Mouse (Mus musculus): ENCODE measurements at regions not wholly inside any gene's neighbourhood (a gene's known extent, or its start where the extent isn't known, plus 50 kb on each side); places are given as distances from the start of the nearest gene placed in this dataset.
A peak's percentile ranks its signal among the peaks of the same experiment; 100 is the strongest.

DNA sequence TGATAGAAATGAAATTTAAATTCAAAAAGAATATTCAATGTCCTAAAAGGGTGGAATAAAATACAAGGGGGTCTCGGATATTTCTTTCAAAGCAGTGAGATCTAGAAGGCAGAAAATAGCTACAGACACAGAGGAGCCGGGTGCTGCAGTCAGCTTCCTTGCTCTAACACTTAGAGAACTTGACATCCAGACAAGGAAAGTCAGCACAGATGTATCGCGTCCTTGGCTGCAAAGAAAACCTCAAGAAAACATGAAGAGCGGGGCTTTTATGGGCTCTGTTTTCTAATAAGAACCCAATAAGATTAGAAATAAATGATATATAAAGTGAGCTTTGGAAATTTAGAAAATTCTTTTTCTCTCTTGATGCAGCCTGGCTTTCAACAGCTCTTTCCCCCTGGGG lies 53.1 kb upstream of the Glis3 start:
- DNase-seq (ENCODE audit: low spot score in 2 of 2), result no peak

DNA sequence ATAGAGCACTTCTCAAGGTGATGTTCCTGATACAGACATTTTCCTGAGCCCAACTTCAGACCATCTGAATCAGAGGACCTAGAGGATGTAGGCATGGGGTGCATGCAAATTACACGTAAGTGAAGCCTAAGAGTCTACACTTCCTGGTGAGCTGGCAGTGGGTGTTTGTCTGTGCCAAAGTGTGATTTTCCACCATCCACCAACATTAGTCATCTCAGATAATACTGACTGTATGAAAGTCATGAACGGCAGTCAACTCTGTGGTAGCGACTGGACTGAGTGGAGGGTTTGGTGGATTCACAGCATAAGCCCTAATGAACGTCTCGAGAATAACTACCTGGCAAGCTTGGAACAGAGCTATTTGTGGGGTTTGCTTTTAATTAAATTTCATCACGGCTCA lies 53.9 kb upstream of the Glis3 start:
- no peak for DNase-seq (ENCODE audit: low spot score in 2 of 2)

DNA sequence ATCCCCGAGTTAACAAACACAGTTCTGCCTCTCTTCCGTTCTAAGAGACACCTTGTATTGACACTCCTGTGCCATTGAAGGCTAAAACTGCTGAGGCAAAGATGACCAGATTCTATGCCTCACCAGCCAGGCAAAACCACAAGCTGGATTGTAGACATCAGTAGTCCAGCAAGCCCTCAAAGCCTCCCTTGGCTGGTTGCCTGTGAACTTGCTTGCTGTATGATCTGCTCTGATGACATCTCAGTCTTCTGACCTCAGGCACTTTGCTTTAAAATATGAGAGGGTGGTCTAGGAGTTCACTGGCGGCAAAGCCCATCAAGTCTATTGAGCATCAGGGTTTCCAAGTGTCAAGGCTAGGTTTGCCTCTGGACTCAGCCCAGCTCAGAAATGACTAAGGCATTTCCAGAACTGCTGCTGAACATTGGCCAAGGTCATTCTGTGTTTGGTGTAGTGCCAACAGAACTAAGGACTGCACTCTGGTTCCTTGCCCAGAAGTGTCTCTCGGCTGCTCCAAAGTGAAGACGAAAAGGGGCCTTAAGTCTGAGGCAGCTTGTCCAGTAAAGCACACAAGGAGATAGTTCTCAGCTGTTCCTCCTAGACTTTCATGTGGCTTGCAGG lies 63.4 kb upstream of the Glis3 start:
- no peak for DNase-seq (ENCODE audit: low spot score in 2 of 2)

DNA sequence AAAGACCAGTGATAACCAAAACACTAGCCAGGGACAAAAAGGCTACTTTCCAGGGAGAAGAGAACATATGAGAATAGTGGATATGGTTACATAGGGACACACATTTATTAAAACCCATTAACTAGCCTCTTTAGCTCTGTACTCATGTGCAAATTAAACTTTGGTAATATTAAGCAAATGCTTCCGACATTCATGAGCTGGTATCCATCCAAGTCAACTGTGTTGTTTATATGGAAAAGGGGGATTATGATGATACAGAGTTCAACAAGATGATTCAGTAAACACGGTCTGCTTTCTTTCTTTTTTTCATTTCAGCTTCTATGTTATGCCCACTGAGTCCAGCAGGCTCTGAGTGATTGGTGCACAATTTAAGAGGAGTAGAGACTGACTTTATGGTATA lies 65.2 kb upstream of the Glis3 start:
- DNase-seq (ENCODE audit: low spot score in 2 of 2), result no peak

DNA sequence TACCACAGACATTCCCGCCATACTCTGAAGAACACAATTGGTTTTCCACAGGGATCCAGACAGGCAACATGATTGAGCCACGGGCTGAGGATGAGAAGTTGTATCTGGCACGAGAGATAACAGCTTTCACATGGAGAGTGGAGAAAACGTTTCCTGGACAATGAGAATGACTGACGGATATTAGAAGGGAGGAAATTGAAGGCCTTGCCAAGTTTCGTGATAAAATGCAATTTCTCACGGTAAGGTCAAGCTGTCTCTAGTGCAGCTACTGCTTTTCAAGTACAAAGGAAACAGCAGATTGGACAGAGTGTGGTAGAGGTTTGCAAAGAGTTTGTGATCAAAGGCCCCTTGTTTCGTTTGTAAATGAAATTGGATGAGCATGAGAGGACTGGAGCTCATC lies 65.7 kb upstream of the Glis3 start:
- no peak for DNase-seq (ENCODE audit: low spot score in 2 of 2)

DNA sequence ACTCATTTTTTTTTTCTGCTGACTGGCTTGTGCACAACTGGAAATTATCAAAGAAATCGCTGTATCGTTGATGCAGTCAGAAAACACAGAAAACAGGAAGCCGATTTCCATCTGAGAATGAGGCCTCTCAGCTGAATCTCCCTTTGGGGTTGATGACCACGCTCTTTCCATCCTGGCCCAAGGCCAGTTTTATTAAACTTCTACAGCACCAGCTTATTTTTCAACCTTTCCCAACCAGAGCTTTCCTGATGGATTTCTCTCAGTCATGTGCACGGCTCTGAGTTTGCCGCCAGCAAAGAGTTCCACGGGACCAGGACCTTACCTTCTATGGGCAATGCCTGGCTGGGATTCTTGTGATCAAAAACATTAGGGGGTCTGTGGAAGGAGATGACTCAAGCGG lies 71.2 kb upstream of the Glis3 start:
- no peak for DNase-seq (ENCODE audit: low spot score in 2 of 2)

DNA sequence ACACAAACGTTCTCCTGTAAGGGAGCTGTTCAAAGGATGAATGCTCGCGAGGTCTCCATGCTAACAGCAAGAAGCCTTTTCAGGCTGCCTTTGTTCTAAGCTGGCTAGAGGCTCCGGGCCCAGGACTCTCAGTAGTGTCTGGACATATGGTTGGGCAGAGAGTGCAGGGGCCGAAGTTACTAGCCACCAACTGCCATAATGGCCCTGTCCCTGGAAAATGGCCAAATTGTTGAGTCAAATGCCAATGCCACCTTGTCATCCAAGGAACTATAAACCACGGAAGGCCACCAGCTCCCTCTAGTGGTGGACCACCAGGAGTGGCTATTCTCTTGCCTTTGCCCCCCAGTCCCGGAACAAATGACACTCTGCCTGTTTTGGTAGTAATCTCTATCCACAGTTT lies 76.0 kb upstream of the Slc1a1 start:
- DNase-seq (ENCODE audit: low spot score in 2 of 2), result peak; percentile 68 to 77

DNA sequence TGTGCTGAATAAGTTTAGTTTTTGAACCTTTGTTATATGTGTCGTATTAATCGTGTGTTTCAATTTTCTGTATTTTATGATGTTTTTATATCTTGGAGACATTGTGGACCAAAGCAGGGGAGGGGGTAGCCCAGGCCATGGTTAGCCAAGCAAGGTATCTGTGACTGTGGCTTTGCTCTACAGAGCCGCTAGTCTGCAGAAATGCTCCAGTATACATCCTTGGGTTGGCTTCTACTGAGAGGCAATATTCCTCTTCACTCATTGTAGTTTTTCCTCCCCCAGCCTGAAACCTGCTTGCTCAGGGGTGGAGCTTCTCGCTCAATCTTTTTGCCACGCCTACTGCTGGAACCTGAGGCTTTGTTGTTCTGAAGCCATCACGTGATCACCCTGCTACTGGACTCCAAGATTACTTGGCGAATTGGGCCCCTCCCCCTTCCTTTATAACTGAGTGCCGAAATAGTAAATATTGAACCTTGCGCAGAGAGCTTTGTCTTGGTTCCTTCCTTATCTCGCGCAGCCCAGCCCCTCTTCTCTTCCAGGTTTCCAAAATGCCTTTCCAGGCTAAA lies 70.0 kb upstream of the Slc1a1 start:
- no peak for DNase-seq (ENCODE audit: low spot score in 2 of 2)

DNA sequence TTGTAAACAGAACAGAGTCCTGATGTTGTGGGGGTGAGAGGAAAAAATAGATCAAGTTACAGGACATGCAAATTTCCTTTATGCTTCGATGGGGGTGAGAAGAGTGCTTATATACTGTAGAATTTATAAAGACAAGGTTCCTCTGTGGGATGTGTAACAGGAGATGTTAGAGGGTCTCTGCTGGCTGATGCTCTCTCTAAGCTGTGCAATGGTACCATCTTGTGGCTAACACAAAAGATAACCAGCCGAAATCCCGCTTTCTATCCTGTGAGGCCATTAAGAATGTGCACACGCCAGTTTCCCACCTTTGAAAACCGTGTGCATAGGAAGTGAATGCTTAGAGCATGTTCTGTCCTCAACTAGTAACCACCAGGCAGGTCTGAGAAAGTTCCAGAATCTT lies 66.6 kb upstream of the Slc1a1 start:
- peak in 1 of 2 experiments; percentile 17 for DNase-seq (ENCODE audit: low spot score in 2 of 2)

DNA sequence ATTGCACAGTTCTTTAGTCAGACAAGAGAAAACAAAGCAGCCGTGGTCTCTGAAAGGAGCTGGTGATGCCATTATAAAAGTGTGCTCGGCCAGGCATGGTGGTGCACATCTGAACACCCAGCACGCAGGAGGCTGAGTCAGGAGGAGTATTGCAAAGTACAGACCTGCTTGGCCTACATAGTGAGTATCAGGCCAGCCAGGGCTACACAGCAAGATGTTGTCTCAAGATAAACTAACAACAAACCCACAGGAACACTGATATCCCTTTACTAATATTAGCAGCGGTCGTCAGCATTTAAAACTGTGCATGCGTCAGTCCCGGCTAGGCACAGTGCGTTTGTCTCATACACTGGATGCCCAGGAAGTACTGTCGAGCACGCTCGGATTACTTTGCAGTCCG lies 64.4 kb upstream of the Slc1a1 start:
- no peak for DNase-seq (ENCODE audit: low spot score in 2 of 2)

DNA sequence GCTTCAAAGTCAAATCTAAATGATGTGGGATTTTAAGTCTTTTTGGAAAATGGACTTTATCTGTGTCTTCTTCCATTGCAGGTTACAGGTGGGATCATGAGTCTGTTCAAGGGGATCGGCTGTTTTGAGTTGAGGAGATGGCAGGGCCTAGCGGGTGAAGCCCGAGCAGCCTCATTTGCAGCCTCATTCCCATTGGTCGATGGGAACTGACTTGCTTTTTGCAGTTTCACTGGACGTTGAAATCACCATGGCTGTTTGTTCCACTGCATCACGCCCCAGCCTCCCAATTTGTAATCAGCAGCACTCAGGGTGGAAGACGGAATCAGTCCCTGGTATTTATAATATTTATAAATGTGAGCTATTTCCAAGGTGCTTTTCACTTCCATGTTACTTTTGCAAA lies 63.0 kb upstream of the Slc1a1 start:
- no peak for DNase-seq (ENCODE audit: low spot score in 2 of 2)

DNA sequence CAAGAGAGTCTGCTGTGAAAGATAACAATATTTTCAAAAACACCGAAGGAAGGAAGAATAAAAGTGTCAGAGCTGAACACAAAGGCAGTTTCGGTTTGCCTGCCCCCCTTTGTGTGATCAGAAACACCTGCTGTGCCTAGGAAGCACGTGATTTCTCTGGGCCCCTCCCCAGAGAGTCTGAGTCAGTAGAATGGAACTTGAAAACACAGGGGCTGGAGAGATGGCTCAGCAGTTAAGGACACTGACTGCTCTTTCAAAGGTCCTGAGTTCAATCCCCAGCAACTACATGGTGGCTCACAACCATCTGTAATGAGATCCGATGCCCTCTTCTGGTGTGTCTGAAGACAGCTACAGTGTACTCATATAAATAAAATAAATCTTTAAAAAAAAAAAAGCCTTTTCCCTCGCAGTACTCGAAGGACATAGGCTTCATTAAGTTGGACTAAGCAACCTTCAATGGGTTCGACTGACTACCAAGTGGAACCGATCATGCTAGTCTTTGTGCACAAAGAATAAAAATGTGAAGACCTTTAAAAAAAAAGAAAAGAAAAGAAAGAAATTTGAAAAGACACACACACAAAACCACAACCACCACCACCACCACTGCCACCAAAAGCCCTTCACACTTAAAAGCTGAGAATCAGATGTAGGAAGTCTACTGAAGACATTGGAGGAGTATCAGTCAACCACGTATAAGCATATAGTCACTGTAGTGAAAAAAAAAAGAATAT lies 61.8 kb upstream of the Slc1a1 start:
- DNase-seq (ENCODE audit: low spot score in 2 of 2), result no peak

DNA sequence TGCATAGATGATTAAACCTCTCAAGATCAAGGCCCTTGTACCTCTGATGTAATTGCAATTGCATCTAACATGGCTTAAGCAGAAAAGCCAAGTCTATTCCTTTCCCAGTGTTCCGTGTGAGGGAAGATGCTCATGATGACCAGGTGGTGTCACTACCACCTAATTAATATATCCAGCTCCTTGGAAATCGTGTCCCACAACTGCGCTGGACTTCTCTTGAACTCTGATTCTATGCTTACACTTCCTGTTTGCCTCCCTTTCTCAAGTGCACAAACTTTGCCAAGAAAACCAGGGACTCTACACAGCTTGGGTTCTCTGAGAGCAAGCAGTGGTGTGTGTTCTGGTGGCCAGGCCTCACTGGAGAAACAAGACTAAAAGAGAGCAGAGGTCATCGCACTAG lies 58.0 kb upstream of the Slc1a1 start:
- DNase-seq (ENCODE audit: low spot score in 2 of 2), result no peak

DNA sequence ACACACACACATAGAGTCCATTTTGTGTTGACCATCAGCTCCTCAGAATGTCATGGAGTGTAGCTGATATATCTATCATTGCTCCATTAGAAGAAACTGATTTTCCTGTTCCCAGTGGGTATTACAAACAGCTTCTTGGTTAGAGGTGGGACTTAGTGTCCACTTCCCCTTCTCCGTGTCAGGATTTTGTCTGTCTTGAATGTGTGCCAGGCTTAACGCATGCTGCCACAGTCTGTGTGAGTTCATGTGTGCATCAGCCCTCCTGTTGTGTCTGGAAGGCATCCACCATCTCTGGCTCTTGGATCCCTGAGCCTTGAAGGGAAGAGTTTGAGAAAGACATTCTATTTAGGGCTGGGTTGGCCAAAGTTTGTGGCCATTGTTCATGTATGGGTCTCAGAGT lies 57.2 kb upstream of the Slc1a1 start:
- no peak for DNase-seq (ENCODE audit: low spot score in 2 of 2)

DNA sequence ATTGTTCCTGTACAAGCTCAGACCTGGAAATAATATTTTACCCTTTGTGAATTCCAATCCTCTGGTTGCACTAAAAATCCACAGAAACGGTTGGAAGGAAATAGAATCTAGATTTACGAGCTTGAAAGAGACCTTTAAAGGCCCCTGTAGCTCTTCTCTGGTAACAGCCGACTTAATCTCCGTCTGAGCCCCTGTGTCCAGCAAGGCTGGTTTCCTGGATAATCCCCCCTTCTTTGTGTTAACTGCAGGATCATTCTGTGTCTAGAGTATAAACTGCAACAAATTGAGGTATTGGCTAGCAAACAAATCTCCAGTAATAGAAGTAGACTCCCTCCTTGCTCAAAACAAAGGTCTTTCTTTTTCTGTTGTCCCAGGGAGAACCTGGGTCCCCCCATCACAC lies 56.5 kb upstream of the Slc1a1 start:
- no peak for DNase-seq (ENCODE audit: low spot score in 2 of 2)

DNA sequence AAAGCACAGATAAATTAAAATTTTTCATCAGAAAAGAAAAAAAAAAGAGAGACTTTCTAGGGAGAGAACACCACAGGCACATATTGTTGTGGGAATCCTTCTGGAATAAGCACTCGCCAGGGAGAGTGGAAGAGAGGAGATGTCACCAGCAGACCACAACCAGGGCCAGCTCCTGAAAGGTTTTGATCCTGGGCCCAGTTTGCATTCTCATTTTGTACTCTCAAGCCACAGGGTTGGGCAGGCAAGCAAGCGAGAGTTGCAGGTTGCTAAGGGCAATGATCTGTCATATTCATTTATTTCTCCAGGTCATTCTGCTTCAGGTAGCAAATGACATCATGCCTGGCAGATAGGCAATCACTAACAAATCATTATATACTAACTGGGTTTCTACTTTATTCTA lies 52.9 kb upstream of the Slc1a1 start:
- DNase-seq (ENCODE audit: low spot score in 2 of 2), result no peak

All from frontal cortex, postnatal 10 days (tissue).